Mouse (Mus musculus) embryonic facial prominence, embryonic 14.5 days (tissue): ENCODE measurements around the gene Ubac2. TPM values are rescaled to one million over a fixed set of nuclear protein-coding genes. Genes with fewer than 3 reads are reported as not detected.
A peak's percentile ranks its signal among the peaks of the same experiment; 100 is the strongest.

Source experiments
- ATAC-seq: fragments of 200-750 bp; cut with Nextera tagmentation; 2 replicates; pipeline ENCODE4 v1.8.0; 2017; ENCODE audit warnings: low read depth, moderate number of reproducible peaks, moderate TSS enrichment
- DNase-seq: peaks from one replicate; pipeline ENCODE4 v3.0.0-alpha.2; 2015; ENCODE audit warnings: low spot score
- H3K27ac ChIP-seq: fragments of 300-500 bp; sonication (generic); replicated peaks from 2 replicates; pipeline ENCODE4 v1.5.1; 2014; ENCODE audit warnings: low read depth, mild to moderate bottlenecking, low read length, moderate library complexity
- H3K27me3 ChIP-seq: fragments of 300-500 bp; sonication (generic); replicated peaks from 2 replicates; pipeline ENCODE4 v1.6.1; 2014; ENCODE audit warnings: low read length; ENCODE audit not compliant: control insufficient read depth, insufficient read depth
- H3K36me3 ChIP-seq: fragments of 300-500 bp; sonication (generic); 2 replicates; pipeline ENCODE4 v1.6.1; 2014; ENCODE audit warnings: low read length, mixed read lengths; ENCODE audit not compliant: control insufficient read depth, insufficient read depth
- H3K4me1 ChIP-seq: fragments of 300-500 bp; sonication (generic); 2 replicates; pipeline ENCODE4 v1.6.1; 2014; ENCODE audit warnings: antibody characterized with exemption, low read length; ENCODE audit not compliant: control insufficient read depth, insufficient read depth
- H3K4me2 ChIP-seq: fragments of 300-500 bp; sonication (generic); 2 replicates; pipeline ENCODE4 v1.6.1; 2014; ENCODE audit warnings: low read depth, mild to moderate bottlenecking, low read length, moderate library complexity, mixed read lengths
- H3K4me3 ChIP-seq: fragments of 300-500 bp; sonication (generic); 2 replicates; pipeline ENCODE4 v1.5.1; 2014; ENCODE audit warnings: low read depth, mild to moderate bottlenecking, low read length
- H3K9ac ChIP-seq: fragments of 300-500 bp; sonication (generic); 2 replicates; pipeline ENCODE4 v1.6.1; 2014; ENCODE audit warnings: low read depth, mild to moderate bottlenecking, low read length, moderate library complexity, mixed read lengths
- H3K9me3 ChIP-seq: fragments of 300-500 bp; sonication (generic); 2 replicates; pipeline ENCODE4 v1.6.1; 2016; ENCODE audit warnings: low read length; ENCODE audit not compliant: control insufficient read depth
- WGBS: fragments of 180-500 bp; shearing (Covaris S2); extraction: QIAGEN DNeasy Blood & Tissue Kit; methylation state at CpG from one replicate; pipeline ENCODE4 v1.1.7; 2014; 5-methylcytosine and 5-hydroxymethylcytosine counted together
- polyA plus RNA-seq: library from polyadenylated mRNA; unstranded; fragments of >200 nt; fragmentation: Nextera tagmentation; extraction: Ambion mirVana; gene quantifications from 2 replicates; pipeline ENCODE4 v1.2.1, GENCODE M21; 2014

Gene Ubac2
- polyA plus RNA-seq, 1 experiment from 2014 or later, result 60.1 TPM

DNA sequence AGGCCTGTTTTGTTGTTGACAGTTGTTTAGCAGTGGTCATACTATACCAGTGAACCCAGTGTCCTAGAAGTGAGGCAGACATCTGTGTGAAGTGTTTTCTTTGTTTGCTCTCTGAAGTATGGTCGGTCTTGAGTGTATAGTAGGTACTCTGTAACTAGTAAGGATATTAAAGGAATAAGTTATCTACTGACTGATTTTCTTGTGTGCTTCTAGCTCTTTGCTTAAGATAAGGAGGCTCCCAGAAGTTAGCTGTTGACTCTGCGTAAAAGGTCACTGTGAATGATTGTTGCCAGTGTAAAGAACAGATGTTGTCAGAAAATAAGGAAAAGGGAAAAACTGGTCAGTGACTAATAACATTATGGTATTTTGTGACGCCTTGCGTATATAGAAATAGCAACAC lies 88.7 kb downstream of the Ubac2 start:
- Histone ChIP-seq H3K4me3 (no peak overlapping the region), H3K27me3 (no peaks in the 10 kb centered on the region), H3K4me2 (no peak overlapping the region), H3K9me3 (no peaks in the 10 kb centered on the region), H3K4me1 (no peaks in the 10 kb centered on the region), H3K9ac (no peak overlapping the region), H3K27ac (no peak overlapping the region), H3K36me3 (no peaks in the 10 kb centered on the region)
- ATAC-seq (no peak), DNase-seq (no peak)
- WGBS, result 85% methylated on average over 4 of the region's 4 CpGs

- 85% methylated on average over 1 of the region's 1 CpGs for whole genome bisulfite sequencing
Observed at GRCm38 (mm10) chr14:121970402-121970801, 92.0 kb downstream of the Ubac2 start.

GRCm38 (mm10) chr14:121973114-121973513 lies 94.7 kb downstream of the Ubac2 start:
- no peak overlapping the region for H3K9ac ChIP-seq
- H3K27me3 ChIP-seq, result no peaks in the 10 kb centered on the region
- DNase-seq (no peak), ATAC-seq (no peak)
- H3K9me3 ChIP-seq, result no peaks in the 10 kb centered on the region
- 90% methylated on average over 10 of the region's 10 CpGs for WGBS
- H3K4me1 ChIP-seq, result no peaks in the 10 kb centered on the region
- peaks cover 7% of the 10 kb centered on the region; the same call in 1 of the 2 replicates for H3K36me3 ChIP-seq
- H3K4me3 ChIP-seq, result no peak overlapping the region
- no peak overlapping the region for H3K4me2 ChIP-seq
- H3K27ac ChIP-seq, result no peak overlapping the region

More at GRCm38 (mm10) chr14:121970402-121970801, 92.0 kb downstream of the Ubac2 start:
- peaks cover 7% of the 10 kb centered on the region; the same call in 1 of the 2 replicates for H3K36me3 ChIP-seq
- no peak overlapping the region for H3K4me2 ChIP-seq
- no peak overlapping the region for H3K4me3 ChIP-seq
- H3K27me3 ChIP-seq, result no peaks in the 10 kb centered on the region
- H3K9ac ChIP-seq, result no peak overlapping the region
- ATAC-seq (no peak), DNase-seq (no peak)
- H3K27ac ChIP-seq, result no peak overlapping the region
- no peaks in the 10 kb centered on the region for H3K4me1 ChIP-seq
- H3K9me3 ChIP-seq, result no peaks in the 10 kb centered on the region

- no peak overlapping the region for H3K9ac ChIP-seq
- H3K4me2 ChIP-seq, result no peak overlapping the region
- H3K9me3 ChIP-seq, result no peaks in the 10 kb centered on the region
- H3K4me3 ChIP-seq, result no peak overlapping the region
- no peaks in the 10 kb centered on the region for H3K4me1 ChIP-seq
- no peaks in the 10 kb centered on the region for H3K36me3 ChIP-seq
- H3K27ac ChIP-seq, result no peak overlapping the region
- ATAC-seq (no peak), DNase-seq (no peak)
- H3K27me3 ChIP-seq, result no peaks in the 10 kb centered on the region
- WGBS, result 76% methylated on average over 1 of the region's 1 CpGs
Observed at GRCm38 (mm10) chr14:121981531-121981930, 103.1 kb downstream of the Ubac2 start.

DNA sequence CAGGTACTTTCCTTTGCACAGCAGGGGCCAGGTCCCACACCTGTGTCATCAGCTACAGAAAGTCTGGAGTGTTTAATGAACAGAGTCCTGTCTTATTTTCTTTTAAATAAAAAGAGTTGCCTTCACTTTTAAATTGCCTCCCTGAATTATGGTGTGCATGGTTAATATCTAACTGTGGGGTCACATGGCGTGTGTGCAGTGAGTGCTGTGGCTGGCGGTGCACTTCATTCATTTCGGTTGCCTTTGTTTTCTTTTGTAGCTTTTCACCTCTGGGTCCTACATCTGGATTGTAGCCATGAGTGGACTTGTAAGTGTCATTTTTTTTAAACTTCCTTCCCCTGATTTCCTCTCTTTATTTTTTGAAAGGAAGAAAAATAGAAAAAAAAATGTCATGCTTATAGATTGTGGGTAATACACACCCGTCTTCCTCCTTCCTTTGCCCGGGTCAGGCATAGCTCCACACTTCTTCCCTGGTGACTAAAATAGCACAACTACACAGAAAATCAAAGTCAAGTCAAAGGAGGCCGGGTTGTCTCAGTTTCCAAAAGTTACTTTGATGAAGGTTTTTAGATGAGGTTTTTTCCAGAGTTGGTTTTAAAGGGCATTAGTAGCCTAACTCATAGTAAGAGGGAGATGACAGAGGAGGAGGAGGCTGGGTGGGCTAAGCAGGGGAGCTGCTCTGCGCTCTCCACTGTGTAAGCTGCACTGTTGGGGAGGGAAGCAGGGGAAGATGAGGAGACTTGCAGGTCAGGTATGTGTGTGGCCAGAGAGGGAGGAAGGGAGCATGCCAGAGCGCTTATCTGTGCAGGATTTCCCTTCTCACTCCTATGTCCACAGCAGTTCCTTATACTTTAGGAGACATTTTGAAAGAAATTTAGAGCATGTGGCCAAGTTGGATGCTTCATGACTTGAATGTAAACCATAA lies 104.9 kb downstream of the Ubac2 start:
- Histone ChIP-seq H3K4me2 (no peak overlapping the region), H3K27ac (no peak overlapping the region), H3K9me3 (no peaks in the 10 kb centered on the region), H3K36me3 (no peaks in the 10 kb centered on the region), H3K4me3 (no peak overlapping the region), H3K9ac (no peak overlapping the region), H3K27me3 (no peaks in the 10 kb centered on the region), H3K4me1 (no peaks in the 10 kb centered on the region)
- no peak for ATAC-seq
- WGBS, result 62% methylated on average over 8 of the region's 8 CpGs
- peak; percentile 18 for DNase-seq

GRCm38 (mm10) chr14:121985477-121985876 lies 107.1 kb downstream of the Ubac2 start:
- no peak overlapping the region for H3K9ac ChIP-seq
- DNase-seq (no peak), ATAC-seq (no peak)
- H3K9me3 ChIP-seq, result no peaks in the 10 kb centered on the region
- no peaks in the 10 kb centered on the region for H3K36me3 ChIP-seq
- no peak overlapping the region for H3K4me3 ChIP-seq
- H3K27me3 ChIP-seq, result no peaks in the 10 kb centered on the region
- H3K4me1 ChIP-seq, result no peaks in the 10 kb centered on the region
- WGBS, result 77% methylated on average over 3 of the region's 3 CpGs
- H3K4me2 ChIP-seq, result no peak overlapping the region
- H3K27ac ChIP-seq, result no peak overlapping the region

GRCm38 (mm10) chr14:121986028-121986427 lies 107.6 kb downstream of the Ubac2 start:
- Histone ChIP-seq H3K36me3 (no peaks in the 10 kb centered on the region), H3K27ac (no peak overlapping the region), H3K9me3 (no peaks in the 10 kb centered on the region), H3K27me3 (no peaks in the 10 kb centered on the region), H3K4me2 (no peak overlapping the region), H3K4me1 (no peaks in the 10 kb centered on the region), H3K9ac (no peak overlapping the region), H3K4me3 (no peak overlapping the region)
- no peak for ATAC-seq
- WGBS, result 80% methylated on average over 6 of the region's 6 CpGs
- peak; percentile 27 for DNase-seq

DNA sequence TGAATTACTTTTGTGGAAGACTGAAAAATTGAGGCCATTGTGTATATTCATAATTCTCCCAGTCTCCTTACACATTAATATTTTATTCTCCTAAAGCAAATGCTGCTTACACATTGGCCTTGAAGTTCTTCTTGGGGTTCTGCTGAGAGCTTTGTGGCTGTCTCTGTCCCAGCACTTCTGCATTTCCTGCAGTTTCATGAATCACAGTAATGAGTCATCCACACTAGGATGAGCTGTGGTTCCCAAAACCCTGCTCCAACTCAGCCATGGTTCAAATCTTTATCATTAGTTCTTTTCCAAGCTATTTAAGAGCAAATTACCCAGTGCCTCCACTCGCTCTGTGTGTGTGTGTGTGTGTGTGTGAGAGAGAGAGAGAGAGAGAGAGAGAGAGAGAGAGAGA lies 108.9 kb downstream of the Ubac2 start:
- H3K4me2 ChIP-seq, result no peak overlapping the region
- DNase-seq (no peak), ATAC-seq (no peak)
- H3K4me3 ChIP-seq, result no peak overlapping the region
- H3K27ac ChIP-seq, result no peak overlapping the region
- H3K36me3 ChIP-seq, result no peaks in the 10 kb centered on the region
- H3K9me3 ChIP-seq, result no peaks in the 10 kb centered on the region
- H3K9ac ChIP-seq, result no peak overlapping the region
- 83% methylated on average over 1 of the region's 1 CpGs for WGBS
- no peaks in the 10 kb centered on the region for H3K27me3 ChIP-seq
- no peaks in the 10 kb centered on the region for H3K4me1 ChIP-seq

DNA sequence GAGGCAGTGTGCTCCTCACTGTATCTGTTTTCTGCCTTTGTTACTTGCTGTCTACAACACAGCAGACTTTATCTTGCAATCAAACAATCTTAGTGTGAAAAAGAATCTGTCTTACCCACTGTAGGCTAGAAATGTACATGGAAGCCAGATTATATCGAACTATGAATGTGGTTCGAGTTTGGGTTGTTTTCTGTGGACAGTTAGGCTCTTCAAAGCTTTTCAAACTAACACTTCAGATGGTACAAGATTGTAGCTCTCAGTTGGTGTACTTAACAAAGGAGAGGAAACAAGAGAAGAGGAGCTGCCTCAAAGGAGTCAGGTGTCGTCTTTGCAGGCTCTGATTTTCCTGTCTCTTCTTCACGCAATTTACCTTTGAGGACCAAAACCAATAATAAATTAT lies 109.3 kb downstream of the Ubac2 start:
- H3K27me3 ChIP-seq, result no peaks in the 10 kb centered on the region
- H3K4me2 ChIP-seq, result no peak overlapping the region
- ATAC-seq, result no peak
- no peak overlapping the region for H3K4me3 ChIP-seq
- H3K27ac ChIP-seq, result no peak overlapping the region
- no peak for DNase-seq
- H3K4me1 ChIP-seq, result no peaks in the 10 kb centered on the region
- no peaks in the 10 kb centered on the region for H3K9me3 ChIP-seq
- 84% methylated on average over 4 of the region's 4 CpGs for WGBS
- H3K9ac ChIP-seq, result no peak overlapping the region
- no peaks in the 10 kb centered on the region for H3K36me3 ChIP-seq
